Mouse (Mus musculus) kidney, adult 18-20 months (tissue): ENCODE measurements around the gene Eepd1.

Experiments used
- DNase-seq: peaks from one replicate; pipeline ENCODE4 v3.0.0; 2021

The Eepd1 gene

GRCm38 (mm10) chr9:25578674-25579596 is 97.6 kb downstream of the Eepd1 start:
- DNase-seq: no peak

- no peak for DNase-seq
Measured at GRCm38 (mm10) chr9:25583621-25584020, 102.3 kb downstream of the Eepd1 start.

GRCm38 (mm10) chr9:25585614-25586013 is 104.3 kb downstream of the Eepd1 start:
- no peak for DNase-seq

GRCm38 (mm10) chr9:25588581-25588980 is 107.2 kb downstream of the Eepd1 start:
- DNase-seq: no peak

GRCm38 (mm10) chr9:25590740-25591139 is 109.4 kb downstream of the Eepd1 start:
- DNase-seq: no peak

- peak; percentile 27 for DNase-seq
Measured at GRCm38 (mm10) chr9:25591390-25592354, 110.3 kb downstream of the Eepd1 start.

- DNase-seq: peak; percentile 25
Measured at GRCm38 (mm10) chr9:25592355-25592955, 111.1 kb downstream of the Eepd1 start.

- peak; percentile 3 for DNase-seq
Measured at GRCm38 (mm10) chr9:25624744-25625143, 143.4 kb downstream of the Eepd1 start.

GRCm38 (mm10) chr9:25629531-25630099 is 148.3 kb downstream of the Eepd1 start:
- DNase-seq: no peak
